Mouse (Mus musculus): Measurements from ENCODE around the gene Mgat4d.

DNA sequence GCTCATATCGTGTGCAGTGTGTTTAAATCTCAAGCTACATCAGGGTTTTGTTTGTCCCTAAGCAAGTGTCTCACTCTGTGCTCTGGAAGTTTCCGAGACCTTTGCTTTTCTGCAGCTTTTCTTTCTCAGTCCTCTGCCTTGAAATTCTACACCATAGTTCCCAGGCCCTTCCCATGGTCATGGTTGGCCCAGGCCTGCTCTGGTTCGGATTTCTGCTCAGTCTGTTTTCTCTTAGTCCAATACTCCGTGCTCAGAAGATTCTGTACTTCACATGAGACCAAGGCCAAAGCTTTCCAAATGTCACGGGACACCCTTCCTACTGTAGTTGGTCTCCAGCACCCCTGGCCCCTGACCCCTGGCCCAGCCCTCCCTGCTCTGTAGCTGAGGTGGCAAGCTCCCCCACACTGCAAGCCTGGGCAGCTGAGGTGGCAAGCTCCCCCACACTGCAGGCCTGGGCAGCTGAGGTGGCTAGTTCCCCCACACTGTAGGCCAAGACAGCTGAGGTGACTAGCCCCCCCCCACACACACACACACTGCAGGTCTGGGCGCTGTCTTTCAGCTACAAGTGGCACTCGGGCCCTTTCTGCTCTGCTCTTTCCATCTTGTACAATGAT, 15.0 kb downstream of the Mgat4d start:
- no peak for TF ChIP-seq POLR2A (IDR thresholded peaks at IDR 0.05; ENCODE audit: insufficient read depth, low read length)
- no peak for TF ChIP-seq CTCF (IDR thresholded peaks at IDR 0.05; ENCODE audit: low read depth, low read length)

All from ES-Bruce4 (cell line).